In genomic region chr13:25199916-25200315, GRCm38 (mm10) we compare ENCODE assay signal across 25 mouse cellular contexts.
"Had no signal": no experiment of that assay in that cellular context is flagged by ENCODE, and none has a peak within 500 bp of the region (broad histone marks: within the 10 kb centered on the region; RNA-seq: fewer than 3 reads in every experiment).

No protein-coding gene starts in this region.

- DNase-seq: forebrain, postnatal 0 days; gastrocnemius, postnatal 14 days; gastrocnemius, postnatal 36 days; heart, adult 11 months; heart, adult 2 months; heart, postnatal 14 days; heart, postnatal 36 days; kidney, adult 2 months; kidney, adult 9 months; kidney, postnatal 25 days; kidney, postnatal 4 days; liver had no signal

- H3K27me3 ChIP-seq: heart, embryonic 13.5 days; heart, embryonic 15.5 days; hindbrain, embryonic 13.5 days; hindbrain, embryonic 15.5 days; kidney, embryonic 15.5 days had no signal

- H3K4me2 ChIP-seq: heart, embryonic 11.5 days; heart, embryonic 13.5 days; heart, embryonic 15.5 days; hindbrain, embryonic 13.5 days; hindbrain, embryonic 15.5 days; kidney, embryonic 15.5 days; limb, embryonic 12.5 days; liver, embryonic 11.5 days had no signal

- H3K27ac ChIP-seq: heart, adult 2 months; heart, embryonic 13.5 days; heart, embryonic 15.5 days; hindbrain, embryonic 13.5 days; hindbrain, embryonic 15.5 days; hindbrain, postnatal 0 days; kidney, embryonic 15.5 days; kidney, postnatal 0 days; layer of hippocampus, adult 2 months; left cerebral cortex, adult 2 months; limb, embryonic 10.5 days; limb, embryonic 12.5 days had no signal

- ATAC-seq: forebrain, postnatal 0 days; hindbrain, postnatal 0 days had no signal

- H3K36me3 ChIP-seq: heart, embryonic 13.5 days; heart, embryonic 15.5 days; hindbrain, embryonic 13.5 days; hindbrain, embryonic 15.5 days; kidney, embryonic 15.5 days; limb, embryonic 10.5 days; limb, embryonic 12.5 days had no signal

- H3K4me3 ChIP-seq: heart, adult 2 months; heart, embryonic 13.5 days; heart, embryonic 15.5 days; hindbrain, embryonic 13.5 days; hindbrain, embryonic 15.5 days; kidney, embryonic 15.5 days; layer of hippocampus, adult 2 months; left cerebral cortex, adult 2 months; limb, embryonic 10.5 days; limb, embryonic 12.5 days had no signal

- H3K4me1 ChIP-seq: heart, embryonic 13.5 days; heart, embryonic 15.5 days; hindbrain, embryonic 13.5 days; hindbrain, embryonic 15.5 days; kidney, embryonic 15.5 days; limb, embryonic 10.5 days; limb, embryonic 12.5 days had no signal

- H3K9me3 ChIP-seq: heart, embryonic 13.5 days; heart, embryonic 15.5 days; hindbrain, embryonic 13.5 days; hindbrain, embryonic 15.5 days; kidney, embryonic 15.5 days; limb, embryonic 10.5 days; limb, embryonic 12.5 days had no signal

- H3K9ac ChIP-seq: forebrain, postnatal 0 days; heart, embryonic 13.5 days; heart, embryonic 15.5 days; hindbrain, embryonic 13.5 days; hindbrain, embryonic 15.5 days; kidney, embryonic 15.5 days; limb, embryonic 12.5 days had no signal
